Mouse (Mus musculus): Measurements from ENCODE around the gene Vmn1r123.
"Not testable (repeated sequence)": the region's sequence is repeated elsewhere in the genome, so short reads cannot be mapped to it uniquely, and the experiment has no call there.

Gene Vmn1r123

GRCm38 (mm10) chr7:21161885-21162284 is at the start of gene Vmn1r123:
Gene Vmn1r123, plus strand, starts transcription at chr7:21162185.
- DNase-seq (ENCODE audit: extremely low spot score): not testable (repeated sequence)

- not testable (repeated sequence) for DNase-seq (ENCODE audit: extremely low spot score)
These were observed 28.0 kb upstream of the Vmn1r123 start, which contains the start of gene Vmn1r122 for GRCm38 (mm10) chr7:21134028-21134427. Gene Vmn1r122, minus strand, starts transcription at chr7:21134128.

- not testable (repeated sequence) for DNase-seq (ENCODE audit: extremely low spot score)
These were observed 28.3 kb downstream of the Vmn1r123 start, which contains the start of gene Gm5157 for GRCm38 (mm10) chr7:21190323-21190722. Gene Gm5157, minus strand, starts transcription at chr7:21190423.
